Comparison of ENCODE assay signal across 9 mouse cellular contexts in genomic region chr10:80618181-80618580, GRCm38 (mm10). TPM values are rescaled to one million over a fixed set of nuclear protein-coding genes. Genes with fewer than 3 reads are reported as not detected.
DNase-seq lines count a peak whose midpoint lies in the region; ATAC-seq and TF ChIP-seq lines count a peak whose summit lies in the region.
"Had no signal": no experiment of that assay in that cellular context is flagged by ENCODE, and none has a peak within 500 bp of the region (broad histone marks: within the 10 kb centered on the region; RNA-seq: fewer than 3 reads in every experiment).

No protein-coding gene starts in this region.

- TF ChIP-seq POLR2A in myocyte (IDR thresholded peaks at IDR 0.05; ENCODE audit: insufficient read length, low read depth), result no peak

- no peak overlapping the region for H3K4me3 ChIP-seq in gastrocnemius, adult 2 months
- H3K4me3 ChIP-seq in myocyte, result no peak overlapping the region

- H3K27me3 ChIP-seq in myocyte (ENCODE audit: control insufficient read depth, insufficient read depth, insufficient read length), result no peaks in the 10 kb centered on the region

- no peak overlapping the region for H3ac ChIP-seq in myocyte (ENCODE audit: control insufficient read depth, insufficient read length)

- peak; percentile 77 for DNase-seq in gastrocnemius, adult 2 months
- DNase-seq in gastrocnemius, postnatal 4 days (ENCODE audit: low spot score in 2 of 2), result no peak
- DNase-seq in kidney, adult 8-10 months, result peak; percentile 57
- no peak for DNase-seq in ovary, postnatal 10 days (ENCODE audit: low spot score)
- DNase-seq in urinary bladder, postnatal 10 days (ENCODE audit: low spot score), result no peak
- DNase-seq: cerebellum, adult 11 months had no signal

- H3K4me2 ChIP-seq in myocyte (ENCODE audit: low read depth), result peak overlapping the region; percentile 30

- H3K36me3 ChIP-seq in myocyte (ENCODE audit: control insufficient read depth, insufficient read depth), result peaks cover 2% of the 10 kb centered on the region

- H3K79me2 ChIP-seq in myocyte (ENCODE audit: control insufficient read depth, insufficient read depth), result peaks cover 5% of the 10 kb centered on the region

- H3K27ac ChIP-seq in gastrocnemius, adult 2 months, result peak overlapping the region; percentile 66

- no peak for TF ChIP-seq CTCF in gastrocnemius, adult 2 months (IDR thresholded peaks at IDR 0.05)

- peak; percentile 63 for ATAC-seq in CD4-positive, CD25-positive, alpha-beta regulatory T cell, adult 4 months
- no peak for ATAC-seq in megakaryocyte-erythroid progenitor cell, adult 5-6 weeks (replicated peaks; ENCODE audit: low FRiP score, low TSS enrichment, poor library complexity, severe bottlenecking)

- intact Hi-C loops in gastrocnemius, adult 2 months (cut with DNase I), result loop anchor here (5.0 kb wide), 1 partner anchor 41 kb away; the partner anchor contains the start of gene Klf16

TF ChIP-seq in myocyte, 11 proteins besides CTCF, POLR2A, EP300 and RAD21:
- TF ChIP-seq USF1 (IDR thresholded peaks at IDR 0.05; ENCODE audit: low read depth) (no peak), MAX (IDR thresholded peaks at IDR 0.05; ENCODE audit: low read depth) (no peak), TCF12 (IDR thresholded peaks at IDR 0.05; ENCODE audit: insufficient read depth, poor library complexity, severe bottlenecking) (peak; percentile 9), MYOG (IDR thresholded peaks at IDR 0.05; ENCODE audit: control insufficient read depth in 1 of 3, insufficient read depth in 1 of 3, insufficient read length in 2 of 3, low read depth in 2 of 3) (peak in 2 of 3 experiments; percentile 22 to 83), MYOD1 (IDR thresholded peaks at IDR 0.05; ENCODE audit: control insufficient read depth in 1 of 3, insufficient read length in 2 of 3, low read depth in 2 of 3) (peak in 2 of 3 experiments; percentile 54 to 87)

RNA-seq across cellular contexts. Expression of gene Csnk1g2, which starts 4.5 kb away (rescaled TPM):
- total RNA-seq in gastrocnemius, adult 2 months (2021), result 100 to 1,000 TPM; 101 to 105 TPM
- 100 to 1,000 TPM; 167 to 169 TPM for total RNA-seq in gastrocnemius, postnatal 4 days (2021)
- 10 to 100 TPM in 1 of 2 experiments, 1 to 10 TPM in 1; 6.9 to 12.8 TPM for polyA plus RNA-seq in CD4-positive, CD25-positive, alpha-beta regulatory T cell, adult 4 months (2017; shearing (Covaris generic))
- 178 TPM for polyA plus RNA-seq in myocyte (2012; fragmentation: generic; extraction: Trizol)
- 70.2 and 93.3 TPM in 2 replicates for total RNA-seq in megakaryocyte-erythroid progenitor cell, adult 5-6 weeks (2014; fragmentation: Nextera tagmentation)
- total RNA-seq in megakaryocyte-erythroid progenitor cell, adult 5-6 weeks (2017), result 117 and 120 TPM in 2 replicates

RNA-seq across cellular contexts. Expression of gene Gm49322, which starts 12.4 kb away (rescaled TPM):
- under 1 TPM; 0.28 to 0.38 TPM for total RNA-seq in gastrocnemius, adult 2 months (2021)
- total RNA-seq in gastrocnemius, postnatal 4 days (2021), result 1 to 10 TPM; 1.1 to 1.7 TPM
- 10 to 100 TPM; 11.1 to 13.6 TPM for polyA plus RNA-seq in CD4-positive, CD25-positive, alpha-beta regulatory T cell, adult 4 months (2017; shearing (Covaris generic))
- 1.0 TPM for polyA plus RNA-seq in myocyte (2012; fragmentation: generic; extraction: Trizol)
- 0.68 and 1.6 TPM in 2 replicates for total RNA-seq in megakaryocyte-erythroid progenitor cell, adult 5-6 weeks (2014; fragmentation: Nextera tagmentation)
- total RNA-seq in megakaryocyte-erythroid progenitor cell, adult 5-6 weeks (2017), result 0.08 and 0.42 TPM in 2 replicates

RNA-seq across cellular contexts. Expression of gene Adat3, which starts 15.5 kb away (rescaled TPM):
- total RNA-seq in gastrocnemius, adult 2 months (2021), result under 1 TPM; 0.48 to 0.89 TPM
- total RNA-seq in gastrocnemius, postnatal 4 days (2021), result 1 to 10 TPM; 3.0 to 3.2 TPM
- 1 to 10 TPM; 1.7 to 3.6 TPM for polyA plus RNA-seq in CD4-positive, CD25-positive, alpha-beta regulatory T cell, adult 4 months (2017; shearing (Covaris generic))
- 5.7 TPM for polyA plus RNA-seq in myocyte (2012; fragmentation: generic; extraction: Trizol)
- total RNA-seq in megakaryocyte-erythroid progenitor cell, adult 5-6 weeks (2014; fragmentation: Nextera tagmentation), result 2.7 and 9.1 TPM in 2 replicates
- total RNA-seq in megakaryocyte-erythroid progenitor cell, adult 5-6 weeks (2017), result 11.0 TPM in 1 of 2 replicates, not detected in the other

RNA-seq across cellular contexts. Expression of gene Scamp4, which starts 15.5 kb away (rescaled TPM):
- total RNA-seq in gastrocnemius, adult 2 months (2021), result 10 to 100 TPM; 17.0 to 17.5 TPM
- 10 to 100 TPM; 27.4 to 27.9 TPM for total RNA-seq in gastrocnemius, postnatal 4 days (2021)
- 100 to 1,000 TPM in 1 of 2 experiments, 10 to 100 TPM in 1; 98.1 to 145 TPM for polyA plus RNA-seq in CD4-positive, CD25-positive, alpha-beta regulatory T cell, adult 4 months (2017; shearing (Covaris generic))
- 141 TPM for polyA plus RNA-seq in myocyte (2012; fragmentation: generic; extraction: Trizol)
- 56.1 and 71.8 TPM in 2 replicates for total RNA-seq in megakaryocyte-erythroid progenitor cell, adult 5-6 weeks (2014; fragmentation: Nextera tagmentation)
- total RNA-seq in megakaryocyte-erythroid progenitor cell, adult 5-6 weeks (2017), result 12.7 and 23.3 TPM in 2 replicates

RNA-seq across cellular contexts. Expression of gene Abhd17a, which starts 28.0 kb away (rescaled TPM):
- 10 to 100 TPM; 60.6 to 61.7 TPM for total RNA-seq in gastrocnemius, adult 2 months (2021)
- 10 to 100 TPM; 79.7 to 81.6 TPM for total RNA-seq in gastrocnemius, postnatal 4 days (2021)
- polyA plus RNA-seq in CD4-positive, CD25-positive, alpha-beta regulatory T cell, adult 4 months (2017; shearing (Covaris generic)), result 1 to 10 TPM; 2.3 to 9.7 TPM
- 111 TPM for polyA plus RNA-seq in myocyte (2012; fragmentation: generic; extraction: Trizol)
- total RNA-seq in megakaryocyte-erythroid progenitor cell, adult 5-6 weeks (2014; fragmentation: Nextera tagmentation), result 55.0 and 63.1 TPM in 2 replicates
- total RNA-seq in megakaryocyte-erythroid progenitor cell, adult 5-6 weeks (2017), result 13.7 and 19.4 TPM in 2 replicates

Comparison
In these comparisons a context has a peak if more than half of its experiments do, and no peak if none do; other contexts are left out.
1. DNase-seq: peak in gastrocnemius, adult 2 months (single experiment) and kidney, adult 8-10 months (2 of 2); none in gastrocnemius, postnatal 4 days (0 of 2), ovary, postnatal 10 days (single experiment) and urinary bladder, postnatal 10 days (single experiment).